Mouse (Mus musculus) forebrain, embryonic 11.5 days (tissue): Measurements from ENCODE around the gene Vcl. TPM values are rescaled to one million over a fixed set of nuclear protein-coding genes. Genes with fewer than 3 reads are reported as not detected.

Source experiments
- ATAC-seq: fragments of 200-750 bp; cut with Nextera tagmentation; replicated peaks from 2 replicates; pipeline ENCODE4 v1.8.0; 2017; ENCODE audit warnings: moderate TSS enrichment; ENCODE audit not compliant: low FRiP score
- DNase-seq: peaks from one replicate; pipeline ENCODE4 v3.0.0-alpha.2; 2017; ENCODE audit warnings: low spot score
- H3K27ac ChIP-seq: fragments of 300-500 bp; sonication (generic); 2 replicates; pipeline ENCODE4 v1.5.1; 2014; ENCODE audit warnings: low read depth, low read length
- H3K27me3 ChIP-seq: fragments of 300-500 bp; sonication (generic); 2 replicates; pipeline ENCODE4 v1.6.1; 2014; ENCODE audit warnings: mild to moderate bottlenecking, low read length, mixed read lengths; ENCODE audit not compliant: control insufficient read depth, insufficient read depth
- H3K36me3 ChIP-seq: fragments of 300-500 bp; sonication (generic); 2 replicates; pipeline ENCODE4 v1.6.1; 2014; ENCODE audit warnings: mild to moderate bottlenecking, low read length, moderate library complexity, mixed read lengths; ENCODE audit not compliant: control insufficient read depth, insufficient read depth
- H3K4me1 ChIP-seq: fragments of 300-500 bp; sonication (generic); replicated peaks from 2 replicates; pipeline ENCODE4 v1.6.1; 2014; ENCODE audit warnings: low read length, mixed read lengths; ENCODE audit not compliant: control insufficient read depth, insufficient read depth
- H3K4me2 ChIP-seq: fragments of 300-500 bp; sonication (generic); 2 replicates; pipeline ENCODE4 v1.6.1; 2014; ENCODE audit warnings: low read depth, mild to moderate bottlenecking, low read length, moderate library complexity, mixed read lengths; ENCODE audit not compliant: severe bottlenecking
- H3K4me3 ChIP-seq: fragments of 300-500 bp; sonication (generic); 2 replicates; pipeline ENCODE4 v1.5.1; 2014; ENCODE audit warnings: low read depth, low read length
- H3K9ac ChIP-seq: fragments of 300-500 bp; sonication (generic); 2 replicates; pipeline ENCODE4 v1.6.1; 2014; ENCODE audit warnings: low read length
- H3K9me3 ChIP-seq: fragments of 300-500 bp; sonication (generic); 2 replicates; pipeline ENCODE4 v1.6.1; 2016; ENCODE audit warnings: low read length, mixed read lengths; ENCODE audit not compliant: control insufficient read depth
- WGBS: fragments of 180-500 bp; shearing (Covaris S2); extraction: QIAGEN DNeasy Blood & Tissue Kit; methylation state at CpG from one replicate; pipeline ENCODE4 v1.1.7; 2014; 5-methylcytosine and 5-hydroxymethylcytosine counted together
- polyA plus RNA-seq: library from polyadenylated mRNA; unstranded; fragments of >200 nt; fragmentation: Nextera tagmentation; extraction: Ambion mirVana; gene quantifications from 2 replicates; pipeline ENCODE4 v1.2.1, GENCODE M21; 2014

Gene Vcl
- polyA plus RNA-seq, 1 experiment from 2014 or later: 30.2 TPM

- no peak overlapping the region for H3K4me3 ChIP-seq
- no peaks in the 10 kb centered on the region for H3K4me1 ChIP-seq
- H3K27me3 ChIP-seq: no peaks in the 10 kb centered on the region
- DNase-seq: no peak
- no peak for ATAC-seq
- no peaks in the 10 kb centered on the region for H3K36me3 ChIP-seq
- no peak overlapping the region for H3K27ac ChIP-seq
- no peaks in the 10 kb centered on the region for H3K9me3 ChIP-seq
- no peak overlapping the region for H3K9ac ChIP-seq
- WGBS: 94% methylated on average over 5 of the region's 5 CpGs
- no peak overlapping the region for H3K4me2 ChIP-seq
Observed at GRCm38 (mm10) chr14:21017871-21018270, 88.7 kb downstream of the Vcl start.

DNA sequence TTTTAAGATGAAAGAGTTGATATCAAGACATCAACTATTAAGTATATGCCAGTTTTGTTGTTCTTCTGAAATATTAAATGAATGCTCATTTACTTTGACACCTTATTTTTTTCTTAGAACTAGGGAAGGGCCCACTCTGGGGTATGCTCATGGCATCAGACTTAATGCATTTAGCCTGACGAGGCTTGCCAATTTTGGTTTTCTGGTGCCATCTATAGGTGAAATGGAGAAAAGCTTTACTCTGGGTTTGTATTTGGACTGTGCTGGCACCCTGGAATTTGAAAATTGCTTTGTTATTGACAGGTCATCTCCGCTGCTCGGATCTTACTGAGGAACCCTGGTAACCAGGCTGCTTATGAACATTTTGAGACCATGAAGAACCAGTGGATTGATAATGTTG, 89.8 kb downstream of the Vcl start:
- ATAC-seq: no peak

GRCm38 (mm10) chr14:21020435-21020834, 91.2 kb downstream of the Vcl start:
- Histone ChIP-seq H3K4me1 (no peaks in the 10 kb centered on the region), H3K27ac (no peak overlapping the region), H3K4me3 (no peak overlapping the region), H3K36me3 (no peaks in the 10 kb centered on the region), H3K9me3 (no peaks in the 10 kb centered on the region), H3K27me3 (no peaks in the 10 kb centered on the region), H3K9ac (no peak overlapping the region), H3K4me2 (no peak overlapping the region)
- DNase-seq (no peak), ATAC-seq (no peak)
- WGBS: 89% methylated on average over 8 of the region's 8 CpGs

More for the DNA sequence above, 89.8 kb downstream of the Vcl start:
- Histone ChIP-seq H3K27ac (no peak overlapping the region), H3K4me3 (no peak overlapping the region), H3K9ac (no peak overlapping the region), H3K36me3 (no peaks in the 10 kb centered on the region), H3K4me2 (no peak overlapping the region), H3K27me3 (no peaks in the 10 kb centered on the region), H3K9me3 (no peaks in the 10 kb centered on the region), H3K4me1 (no peaks in the 10 kb centered on the region)
- 48% methylated on average over 3 of the region's 3 CpGs for WGBS
- no peak for DNase-seq

DNA sequence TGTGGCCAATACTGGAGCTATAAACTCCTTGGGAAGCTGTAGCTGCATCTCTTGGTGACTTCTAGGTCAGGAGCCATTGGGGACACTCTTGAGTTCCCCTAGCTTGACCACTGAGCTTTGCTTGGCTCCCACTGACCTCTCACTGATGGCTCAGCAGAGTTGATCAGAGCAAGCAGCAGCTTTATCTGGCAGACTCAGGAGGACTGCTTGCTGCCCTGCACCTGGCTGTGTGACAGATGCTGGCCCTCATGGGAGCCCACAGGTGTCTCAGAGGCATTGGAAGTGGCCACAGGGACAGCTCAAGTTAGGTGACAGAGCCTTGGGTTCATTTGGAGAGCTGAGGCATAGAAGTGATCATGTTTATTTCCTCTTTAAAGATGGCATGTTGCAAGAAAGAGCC, 98.3 kb downstream of the Vcl start:
- no peak overlapping the region for H3K4me2 ChIP-seq
- no peaks in the 10 kb centered on the region for H3K36me3 ChIP-seq
- no peak overlapping the region for H3K4me3 ChIP-seq
- no peak for ATAC-seq
- no peaks in the 10 kb centered on the region for H3K4me1 ChIP-seq
- no peaks in the 10 kb centered on the region for H3K9me3 ChIP-seq
- no peaks in the 10 kb centered on the region for H3K27me3 ChIP-seq
- H3K27ac ChIP-seq: no peak overlapping the region
- DNase-seq: no peak
- H3K9ac ChIP-seq: no peak overlapping the region

- Histone ChIP-seq H3K9me3 (no peaks in the 10 kb centered on the region), H3K36me3 (no peaks in the 10 kb centered on the region; the same call in 1 of the 2 replicates)
Observed at GRCm38 (mm10) chr14:21029025-21029659, 99.9 kb downstream of the Vcl start.

GRCm38 (mm10) chr14:21031783-21032511, 102.7 kb downstream of the Vcl start:
- Histone ChIP-seq H3K9ac (no peak overlapping the region), H3K9me3 (no peaks in the 10 kb centered on the region), H3K4me1 (no peaks in the 10 kb centered on the region), H3K4me3 (no peak overlapping the region), H3K4me2 (no peak overlapping the region), H3K36me3 (no peaks in the 10 kb centered on the region; the same call in 1 of the 2 replicates), H3K27ac (no peak overlapping the region), H3K27me3 (no peaks in the 10 kb centered on the region)
- WGBS: 75% methylated on average over 6 of the region's 6 CpGs
- DNase-seq (no peak), ATAC-seq (no peak)

More at GRCm38 (mm10) chr14:21029025-21029659, 99.9 kb downstream of the Vcl start:
- Histone ChIP-seq H3K9ac (no peak overlapping the region), H3K27me3 (no peaks in the 10 kb centered on the region), H3K4me3 (no peak overlapping the region), H3K4me2 (no peak overlapping the region), H3K4me1 (no peaks in the 10 kb centered on the region), H3K27ac (no peak overlapping the region)
- DNase-seq (no peak), ATAC-seq (no peak)
- 90% methylated on average over 11 of the region's 11 CpGs for WGBS

DNA sequence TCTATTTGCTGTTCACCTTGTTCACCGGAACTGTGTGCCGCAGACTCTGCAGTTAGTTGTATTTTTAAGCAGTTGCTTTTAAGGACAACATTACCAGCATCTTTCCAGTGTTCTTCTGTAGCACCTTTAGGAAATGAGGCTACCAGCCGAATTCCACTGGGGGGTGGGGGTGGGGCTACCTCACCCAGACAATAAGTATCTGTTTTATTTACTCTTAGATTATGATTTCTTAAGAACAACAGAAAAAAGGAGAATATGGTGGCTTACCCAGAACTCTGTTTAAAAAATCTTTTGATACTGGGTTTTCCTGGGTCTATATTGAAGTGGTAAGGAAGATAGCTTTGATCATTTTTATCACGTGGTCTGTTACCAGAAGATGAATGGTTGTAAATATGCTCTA, 105.1 kb downstream of the Vcl start:
- DNase-seq: no peak
- no peaks in the 10 kb centered on the region; the same call in 1 of the 2 replicates for H3K36me3 ChIP-seq
- WGBS: 93% methylated on average over 4 of the region's 4 CpGs

GRCm38 (mm10) chr14:21034791-21035190, 105.6 kb downstream of the Vcl start:
- Histone ChIP-seq H3K4me2 (no peak overlapping the region), H3K9ac (no peak overlapping the region), H3K9me3 (no peaks in the 10 kb centered on the region), H3K27me3 (no peaks in the 10 kb centered on the region), H3K36me3 (no peaks in the 10 kb centered on the region; the same call in 1 of the 2 replicates), H3K4me1 (no peaks in the 10 kb centered on the region), H3K27ac (no peak overlapping the region), H3K4me3 (no peak overlapping the region)
- WGBS: 94% methylated on average over 3 of the region's 3 CpGs
- no peak for ATAC-seq
- DNase-seq: no peak

More for the DNA sequence above, 105.1 kb downstream of the Vcl start:
- no peak for ATAC-seq
- Histone ChIP-seq H3K27ac (no peak overlapping the region), H3K9me3 (no peaks in the 10 kb centered on the region), H3K4me3 (no peak overlapping the region), H3K4me2 (no peak overlapping the region), H3K9ac (no peak overlapping the region), H3K4me1 (no peaks in the 10 kb centered on the region), H3K27me3 (no peaks in the 10 kb centered on the region)

DNA sequence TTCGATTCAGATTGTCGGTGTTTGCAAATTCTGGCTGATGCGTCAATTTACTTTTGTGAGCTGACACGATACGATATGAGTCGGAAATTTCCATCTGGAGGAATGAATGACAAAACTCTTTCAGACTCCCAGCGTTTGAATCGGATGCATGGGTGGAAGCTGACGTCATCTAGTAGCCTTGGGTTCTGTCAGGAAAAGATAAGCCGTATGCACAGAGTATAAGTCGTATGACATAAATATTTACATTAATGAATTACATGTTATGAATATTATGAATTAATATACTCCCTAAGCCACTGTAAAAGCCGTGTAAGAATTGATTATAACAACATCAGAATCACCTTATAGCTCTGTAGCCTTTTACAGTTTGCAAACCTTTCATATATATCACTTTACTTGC, 109.9 kb downstream of the Vcl start:
- Histone ChIP-seq H3K27me3 (no peaks in the 10 kb centered on the region), H3K4me1 (no peaks in the 10 kb centered on the region), H3K4me3 (no peak overlapping the region), H3K9me3 (no peaks in the 10 kb centered on the region), H3K27ac (no peak overlapping the region), H3K4me2 (no peak overlapping the region), H3K9ac (no peak overlapping the region), H3K36me3 (no peaks in the 10 kb centered on the region; the same call in 1 of the 2 replicates)
- no peak for DNase-seq
- 93% methylated on average over 12 of the region's 12 CpGs for WGBS
- ATAC-seq: no peak
